Mouse (Mus musculus) activated CD4-positive, CD25-positive, alpha-beta regulatory T cell, adult 9 weeks (primary cell): ENCODE results near the gene Srsf1. TPM values are rescaled to one million over a fixed set of nuclear protein-coding genes. Genes with fewer than 3 reads are reported as not detected.

Source experiments
- polyA plus RNA-seq: library from polyadenylated mRNA; unstranded; fragments of 100-300 nt; shearing (Covaris generic); gene quantifications from one replicate; pipeline ENCODE4 v1.2.1, GENCODE M21; 2017

Srsf1 gene
- polyA plus RNA-seq: 83.7 TPM

DNA sequence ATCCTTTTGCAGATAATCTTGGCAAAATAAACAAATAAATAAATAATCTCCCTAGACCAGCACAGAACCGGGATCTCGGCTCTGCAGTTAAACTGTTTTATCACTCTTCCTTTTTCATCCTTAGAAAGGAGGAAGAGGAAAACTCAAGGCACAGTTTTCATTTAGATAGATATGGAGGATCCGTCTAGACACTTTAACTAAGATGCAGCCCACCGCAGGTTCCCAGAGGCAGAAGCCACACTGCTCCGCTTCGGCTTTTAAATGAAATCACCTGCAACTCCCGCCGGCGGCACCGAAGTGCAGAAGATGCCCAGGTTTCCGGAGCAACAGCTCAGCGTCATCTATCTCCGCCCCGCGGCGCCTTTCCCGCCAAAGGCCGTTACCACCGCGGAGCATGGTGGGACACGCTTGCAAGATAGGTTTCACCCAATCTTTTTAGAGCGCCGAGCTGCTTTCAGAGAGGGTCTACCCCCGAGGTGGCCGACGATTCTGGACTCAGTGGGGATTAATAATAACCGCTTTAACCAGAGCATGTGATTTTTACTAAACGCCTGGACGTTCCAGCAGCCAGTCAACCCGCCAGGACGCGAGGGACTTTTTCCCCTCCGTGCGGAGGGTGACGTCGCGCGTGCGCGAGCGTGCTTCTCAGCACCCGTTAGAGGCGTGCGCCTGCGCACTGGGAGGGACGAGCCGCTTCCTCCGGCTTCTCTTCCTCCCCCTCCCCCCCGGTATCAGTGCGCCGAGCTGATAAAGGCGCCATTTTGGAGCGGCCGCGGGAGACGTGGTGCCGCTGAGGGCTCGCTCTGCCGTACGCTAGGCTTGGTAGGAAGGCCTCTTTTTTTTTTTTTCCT lies at the start of gene Srsf1:
Gene Srsf1 (plus strand): TSS at position 430 of the 851 bp plus-strand sequence.

DNA sequence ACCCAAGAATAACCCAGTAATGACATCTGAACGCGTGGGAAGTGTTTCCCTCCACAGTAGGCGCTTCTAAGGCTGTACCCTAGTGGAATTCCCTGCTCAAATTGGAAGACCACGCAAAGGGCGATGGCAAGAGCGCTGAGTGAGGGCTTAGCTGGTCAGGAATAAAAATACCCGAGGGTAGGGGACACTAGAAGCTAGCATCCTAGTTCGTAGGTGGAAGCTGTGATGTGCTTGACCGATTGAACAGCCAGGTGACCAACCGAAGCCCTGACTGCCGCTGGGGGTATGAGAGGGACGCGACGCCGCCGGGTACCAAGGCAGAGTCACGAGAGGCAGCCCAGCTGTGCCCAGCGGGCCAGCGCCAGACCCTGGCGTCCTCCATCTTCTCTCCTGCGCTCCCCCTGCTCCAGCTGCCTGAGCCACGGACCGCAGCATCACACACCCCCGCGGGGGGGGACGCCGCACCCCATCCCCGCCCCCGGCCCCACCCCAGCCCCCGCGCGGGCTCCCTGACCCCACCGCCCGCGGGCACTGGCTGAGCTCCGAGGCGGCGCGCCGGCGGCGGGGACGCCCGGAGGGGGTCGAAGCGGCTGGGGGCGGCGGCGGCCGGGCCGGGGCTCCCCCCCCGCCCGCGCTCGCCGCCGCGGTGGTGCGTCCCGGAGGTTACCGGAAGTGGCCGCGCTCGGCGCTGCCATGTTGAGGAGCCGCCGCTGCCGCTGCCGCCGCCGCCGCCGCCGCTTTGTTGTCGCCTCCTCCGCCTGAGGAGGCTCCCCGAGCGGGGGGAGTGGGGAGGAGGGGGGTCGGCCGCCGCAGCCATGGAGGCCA lies 20.6 kb downstream of the Srsf1 start, which contains the start of gene Vezf1:
Gene Vezf1 (plus strand): TSS at position 694 of the 825 bp plus-strand sequence.

DNA sequence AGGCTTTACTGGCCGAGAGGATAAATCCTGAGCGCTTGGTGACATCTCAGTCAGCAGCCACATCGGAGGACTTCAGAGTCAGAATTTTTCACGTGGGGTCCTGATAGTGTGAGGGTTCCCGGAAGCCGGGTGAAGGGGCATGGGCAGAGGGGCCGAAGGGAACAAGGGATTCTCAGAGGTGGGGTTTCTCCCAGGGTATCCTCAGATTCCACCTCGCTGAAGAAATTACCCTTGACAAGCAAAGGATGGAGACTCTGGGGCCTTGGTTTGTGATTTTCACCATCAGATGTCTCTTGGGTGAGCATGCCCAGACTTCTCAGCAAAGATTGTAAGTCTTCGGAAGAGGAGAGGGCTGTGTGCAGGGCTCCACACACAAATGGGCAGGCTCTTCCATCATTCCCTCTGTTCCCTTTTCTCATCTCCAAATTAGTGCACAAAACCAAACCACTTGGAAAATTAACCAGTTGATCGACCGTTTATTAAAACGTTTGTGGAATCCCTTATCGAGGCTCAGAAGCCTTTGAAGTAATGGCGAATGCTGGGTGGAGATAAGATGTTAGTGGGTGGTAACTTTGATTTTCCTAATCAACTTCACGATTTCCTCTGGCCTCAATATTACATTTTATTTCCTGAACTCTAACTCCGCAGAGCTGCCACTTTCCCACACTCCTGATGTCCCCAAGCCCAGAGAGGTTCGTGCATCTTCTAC lies 51.0 kb downstream of the Srsf1 start, which contains the start of gene Cuedc1:
Gene Cuedc1 (plus strand): TSS at position 38 of the 709 bp plus-strand sequence.

Other genes starting within 250 kb of the Srsf1 start
- gene Lpo, start 219.1 kb upstream of the Srsf1 start, polyA plus RNA-seq: not detected
- gene Mks1, start 194.2 kb upstream of the Srsf1 start, polyA plus RNA-seq: 15.2 TPM
- gene Epx, start 171.8 kb upstream of the Srsf1 start, polyA plus RNA-seq: not detected
- not detected for gene Olfr462, start 155.1 kb upstream of the Srsf1 start, polyA plus RNA-seq
- not detected for gene Olfr463, start 150.0 kb upstream of the Srsf1 start, polyA plus RNA-seq
- gene Olfr464, start 126.4 kb upstream of the Srsf1 start, polyA plus RNA-seq: not detected
- 8.5 TPM for gene Dynll2, start 59.8 kb upstream of the Srsf1 start, polyA plus RNA-seq
- 32.9 TPM for gene Vezf1, start 20.9 kb downstream of the Srsf1 start, polyA plus RNA-seq
- gene Cuedc1, start 50.7 kb downstream of the Srsf1 start, polyA plus RNA-seq: 5.5 TPM
- 88.8 TPM for gene Mrps23, start 157.0 kb downstream of the Srsf1 start, polyA plus RNA-seq
- not detected for gene Ccdc182, start 246.7 kb downstream of the Srsf1 start, polyA plus RNA-seq